Mouse (Mus musculus) MEL (cell line): ENCODE results near the gene Mapk7.

Experiments used
- CTCF ChIP-seq, 3 experiments: IDR thresholded peaks in 2 of 3; conservative IDR thresholded peaks in 1 of 3; 2 replicates each; pipeline ENCODE4 v1.5.1; 2011 to 2012; ENCODE audit warnings: low read length in 3 of 3, low read depth in 2 of 3, mild to moderate bottlenecking in 2 of 3, improper control_type of control experiment in 1 of 3, inconsistent platforms in 1 of 3, mixed read lengths in 1 of 3, moderate library complexity in 1 of 3; ENCODE audit not compliant: control insufficient read depth in 1 of 3, insufficient read depth in 1 of 3, poor library complexity in 1 of 3, severe bottlenecking in 1 of 3
- GATA1 ChIP-seq: IDR thresholded peaks from 2 replicates; pipeline ENCODE4 v1.6.1; 2011; ENCODE audit warnings: low read depth, low read length, improper control_type of control experiment
- MAX ChIP-seq: IDR thresholded peaks from 2 replicates; pipeline ENCODE4 v1.6.1; 2011; ENCODE audit warnings: low read length, improper control_type of control experiment
- NELFE ChIP-seq: IDR thresholded peaks from 2 replicates; pipeline ENCODE4 v1.6.1; 2011; ENCODE audit warnings: low read depth, low read length, improper control_type of control experiment
- POLR2A ChIP-seq, 2 experiments: IDR thresholded peaks; 2 replicates each; pipeline ENCODE4 v1.6.1; 2011 to 2012; ENCODE audit warnings: low read length in 2 of 2, mild to moderate bottlenecking in 2 of 2, control low read depth in 1 of 2, improper control_type of control experiment in 1 of 2, low read depth in 1 of 2, moderate library complexity in 1 of 2; ENCODE audit not compliant: control insufficient read depth in 1 of 2, insufficient read depth in 1 of 2, poor library complexity in 1 of 2
- POLR2AphosphoS2 ChIP-seq: IDR thresholded peaks from 2 replicates; pipeline ENCODE4 v1.6.1; 2011; ENCODE audit warnings: low read length, improper control_type of control experiment
- POLR2AphosphoS5 ChIP-seq: IDR thresholded peaks from 2 replicates; pipeline ENCODE4 v1.6.1; 2012; ENCODE audit warnings: low read depth, borderline replicate concordance, mild to moderate bottlenecking, inconsistent platforms, low read length, moderate library complexity, mixed read lengths
- ZC3H11A ChIP-seq: IDR thresholded peaks from 2 replicates; pipeline ENCODE4 v1.6.1; 2012; ENCODE audit warnings: low read depth, mild to moderate bottlenecking, inconsistent platforms, low read length, improper control_type of control experiment
- ZNF384 ChIP-seq: IDR thresholded peaks from 2 replicates; pipeline ENCODE4 v1.6.1; 2012; ENCODE audit warnings: low read depth, mild to moderate bottlenecking, inconsistent platforms, low read length, improper control_type of control experiment

GRCm38 (mm10) chr11:61536952-61537351, 42.7 kb upstream of the Mapk7 start:
- TF ChIP-seq NELFE (no peak), POLR2AphosphoS2 (no peak), CTCF (IDR thresholded peaks at IDR 0.05 in 2 of 3, conservative IDR thresholded peaks at IDR 0.05 in 1 of 3; ENCODE audit: control insufficient read depth in 1 of 3, insufficient read depth in 1 of 3, low read depth in 2 of 3, low read length in 3 of 3, poor library complexity in 1 of 3, severe bottlenecking in 1 of 3) (no peak), ZNF384 (no peak), ZC3H11A (no peak), GATA1 (peak; percentile 70), POLR2A (IDR thresholded peaks at IDR 0.05; ENCODE audit: control insufficient read depth in 1 of 2, insufficient read depth in 1 of 2, low read depth in 1 of 2, low read length in 2 of 2, poor library complexity in 1 of 2) (no peak), MAX (no peak), POLR2AphosphoS5 (no peak)
